Comparison of ENCODE assay signal across 8 mouse cellular contexts in the genomic region with DNA sequence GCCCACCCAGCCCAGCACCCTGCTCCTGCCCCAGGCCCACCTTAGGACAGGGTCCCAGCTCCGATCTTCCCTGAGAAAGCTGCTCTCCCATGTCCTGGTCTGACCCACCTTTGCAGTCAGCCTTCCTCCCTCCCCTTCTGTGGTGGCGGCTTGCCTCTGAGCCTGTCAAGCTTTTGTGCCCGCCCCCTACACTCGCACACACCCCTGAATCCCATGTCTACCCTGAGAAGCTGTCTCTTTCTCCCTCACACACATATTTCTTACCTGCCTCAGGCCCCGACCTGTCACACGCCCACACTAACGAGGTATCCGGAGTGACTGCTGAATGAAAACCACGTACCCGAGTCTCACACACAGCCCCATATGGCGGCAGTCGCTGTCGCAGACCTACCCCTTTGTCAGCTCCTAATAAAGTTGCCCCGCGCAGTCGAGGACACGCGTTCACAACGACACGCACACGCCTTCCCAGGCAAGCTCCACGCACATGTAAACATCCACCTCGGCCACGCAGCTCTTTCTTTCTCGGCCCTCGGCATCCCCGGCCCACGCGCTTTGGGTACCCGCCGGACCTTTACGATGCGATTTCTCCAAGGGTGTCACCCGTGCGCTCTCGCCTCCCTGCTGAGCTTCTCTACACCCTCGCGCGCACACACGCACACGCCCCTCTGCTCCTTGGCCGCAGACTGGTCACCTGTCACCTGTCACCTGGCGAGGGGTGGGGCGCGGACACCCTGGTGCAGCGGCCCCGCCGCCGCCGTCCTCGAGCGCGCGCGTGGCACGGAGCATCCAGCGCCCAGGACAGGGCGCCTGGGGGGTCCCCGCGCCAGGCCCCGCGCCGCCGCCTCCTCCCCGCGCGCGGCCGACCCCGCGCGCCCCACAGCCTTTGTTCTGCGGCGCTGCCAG. TPM values are rescaled to one million over a fixed set of nuclear protein-coding genes. Genes with fewer than 3 reads are reported as not detected.
DNase-seq lines count a peak whose midpoint lies in the region; ATAC-seq and TF ChIP-seq lines count a peak whose summit lies in the region.

No protein-coding gene starts in this region.

- no peaks in the 10 kb centered on the region for H3K9me3 ChIP-seq in kidney, embryonic 15.5 days (replicated peaks)
- no peaks in the 10 kb centered on the region for H3K9me3 ChIP-seq in embryonic facial prominence, embryonic 15.5 days (replicated peaks)
- no peaks in the 10 kb centered on the region for H3K9me3 ChIP-seq in intestine, postnatal 0 days (ENCODE audit: control insufficient read depth)
- no peaks in the 10 kb centered on the region for H3K9me3 ChIP-seq in midbrain, embryonic 11.5 days (ENCODE audit: control insufficient read depth, low read length)

- TF ChIP-seq CTCF in intestine, postnatal 0 days (IDR thresholded peaks at IDR 0.05; ENCODE audit: low read depth), result no peak

- H3K27me3 ChIP-seq in kidney, embryonic 15.5 days, result peaks cover 22% of the 10 kb centered on the region
- no peaks in the 10 kb centered on the region for H3K27me3 ChIP-seq in embryonic facial prominence, embryonic 15.5 days
- H3K27me3 ChIP-seq in intestine, postnatal 0 days (replicated peaks; ENCODE audit: control insufficient read depth, insufficient read depth, low read length), result peaks cover 13% of the 10 kb centered on the region
- peaks cover 4% of the 10 kb centered on the region for H3K27me3 ChIP-seq in midbrain, embryonic 11.5 days (ENCODE audit: control insufficient read depth, insufficient read depth, low read length)

- H3K4me1 ChIP-seq in kidney, embryonic 15.5 days, result peaks cover 19% of the 10 kb centered on the region
- H3K4me1 ChIP-seq in brown adipose tissue, adult 24 weeks (ENCODE audit: control insufficient read depth, insufficient read depth, insufficient read length, low read length), result no peaks in the 10 kb centered on the region; the same call in 1 of the 2 replicates
- peaks cover 43% of the 10 kb centered on the region for H3K4me1 ChIP-seq in embryonic facial prominence, embryonic 15.5 days
- no peaks in the 10 kb centered on the region; the same call in none of the 2 replicates for H3K4me1 ChIP-seq in intestine, postnatal 0 days (replicated peaks; ENCODE audit: control insufficient read depth, insufficient read depth, low read length)
- H3K4me1 ChIP-seq in midbrain, embryonic 11.5 days (ENCODE audit: control insufficient read depth, insufficient read depth, low read length), result peaks cover 11% of the 10 kb centered on the region

- no peak for DNase-seq in kidney, adult 18-20 months
- DNase-seq in midbrain, embryonic 11.5 days (ENCODE audit: low spot score, missing footprints), result peak; percentile 95
- DNase-seq in thymus, postnatal 0 days (ENCODE audit: low spot score), result peak; percentile 29
- DNase-seq in adipocyte (ENCODE audit: low spot score), result no peak

- no peak overlapping the region for H3K27ac ChIP-seq in kidney, embryonic 15.5 days
- H3K27ac ChIP-seq in brown adipose tissue, adult 24 weeks (replicated peaks; ENCODE audit: low read depth, low read length), result no peak overlapping the region
- peak overlapping the region; percentile 51; the same call in 1 of the 2 replicates for H3K27ac ChIP-seq in embryonic facial prominence, embryonic 15.5 days (replicated peaks)
- no peak overlapping the region for H3K27ac ChIP-seq in intestine, postnatal 0 days (ENCODE audit: low read depth, low read length)
- peak overlapping the region; percentile 10 for H3K27ac ChIP-seq in midbrain, embryonic 11.5 days (ENCODE audit: low read depth, low read length)

- peak overlapping the region; percentile 73 for H3K4me3 ChIP-seq in kidney, embryonic 15.5 days (replicated peaks)
- H3K4me3 ChIP-seq in brown adipose tissue, adult 24 weeks (ENCODE audit: insufficient read depth, low read depth, low read length), result peak overlapping the region; percentile 53
- H3K4me3 ChIP-seq in embryonic facial prominence, embryonic 15.5 days (replicated peaks), result peak overlapping the region; percentile 76
- peak overlapping the region; percentile 66 for H3K4me3 ChIP-seq in intestine, postnatal 0 days (ENCODE audit: low read depth, low read length)
- H3K4me3 ChIP-seq in midbrain, embryonic 11.5 days (ENCODE audit: low read depth, low read length), result peak overlapping the region; percentile 62

- H3K36me3 ChIP-seq in kidney, embryonic 15.5 days, result no peaks in the 10 kb centered on the region
- H3K36me3 ChIP-seq in embryonic facial prominence, embryonic 15.5 days, result no peaks in the 10 kb centered on the region
- H3K36me3 ChIP-seq in intestine, postnatal 0 days (ENCODE audit: control insufficient read depth, insufficient read depth), result no peaks in the 10 kb centered on the region
- no peaks in the 10 kb centered on the region for H3K36me3 ChIP-seq in midbrain, embryonic 11.5 days (ENCODE audit: control insufficient read depth, insufficient read depth, low read length)

- 1% methylated on average over 74 of the region's 74 CpGs for WGBS in kidney, embryonic 15.5 days
- WGBS in embryonic facial prominence, embryonic 15.5 days, result 2% methylated on average over 70 of the region's 74 CpGs
- WGBS in intestine, postnatal 0 days, result 2% methylated on average over 69 of the region's 74 CpGs
- WGBS in midbrain, embryonic 11.5 days, result 4% methylated on average over 64 of the region's 74 CpGs

- ATAC-seq in kidney, embryonic 15.5 days (replicated peaks; ENCODE audit: low FRiP score), result peak; percentile 71
- peak; percentile 46 for ATAC-seq in embryonic facial prominence, embryonic 15.5 days (ENCODE audit: insufficient number of reproducible peaks, low FRiP score, low TSS enrichment, low read depth)
- ATAC-seq in intestine, postnatal 0 days, result peak; percentile 58
- ATAC-seq in midbrain, embryonic 11.5 days (ENCODE audit: low FRiP score), result peak; percentile 22

- peak overlapping the region; percentile 99 for H3K4me2 ChIP-seq in kidney, embryonic 15.5 days
- H3K4me2 ChIP-seq in embryonic facial prominence, embryonic 15.5 days (replicated peaks), result peak overlapping the region; percentile 97
- H3K4me2 ChIP-seq in intestine, postnatal 0 days (replicated peaks; ENCODE audit: low read depth), result peak overlapping the region; percentile 95
- peak overlapping the region; percentile 100 for H3K4me2 ChIP-seq in midbrain, embryonic 11.5 days

- H3K9ac ChIP-seq in kidney, embryonic 15.5 days, result peak overlapping the region; percentile 79
- H3K9ac ChIP-seq in embryonic facial prominence, embryonic 15.5 days, result peak overlapping the region; percentile 78
- H3K9ac ChIP-seq in intestine, postnatal 0 days (ENCODE audit: low read depth, low read length), result peak overlapping the region; percentile 66
- H3K9ac ChIP-seq in midbrain, embryonic 11.5 days (ENCODE audit: low read length), result peak overlapping the region; percentile 94

RNA-seq across cellular contexts. Expression of a gene that starts 0.6 kb away (rescaled TPM):
- 43.2 and 55.0 TPM in 2 replicates for polyA plus RNA-seq in kidney, embryonic 15.5 days (2015; fragmentation: Nextera tagmentation; extraction: Ambion mirVana)
- polyA plus RNA-seq in brown adipose tissue, adult 24 weeks (2012; ENCODE audit: insufficient read depth, insufficient read length, missing spikeins), result 1.1 and 1.6 TPM in 2 replicates
- polyA plus RNA-seq in embryonic facial prominence, embryonic 15.5 days (2015; fragmentation: Nextera tagmentation; extraction: Ambion mirVana), result 118 and 126 TPM in 2 replicates
- 36.3 and 39.2 TPM in 2 replicates for polyA plus RNA-seq in intestine, postnatal 0 days (2015; fragmentation: Nextera tagmentation; extraction: Ambion mirVana)
- 118 and 119 TPM in 2 replicates for polyA plus RNA-seq in midbrain, embryonic 11.5 days (2014; fragmentation: Nextera tagmentation; extraction: Ambion mirVana)
- 14.1 and 16.9 TPM in 2 replicates for polyA plus RNA-seq in thymus, postnatal 0 days (2015; fragmentation: Nextera tagmentation; extraction: Ambion mirVana)

RNA-seq across cellular contexts. Expression of a gene that starts 24.4 kb away (rescaled TPM):
- polyA plus RNA-seq in kidney, embryonic 15.5 days (2015; fragmentation: Nextera tagmentation; extraction: Ambion mirVana), result 145 and 158 TPM in 2 replicates
- polyA plus RNA-seq in brown adipose tissue, adult 24 weeks (2012; ENCODE audit: insufficient read depth, insufficient read length, missing spikeins), result 1.7 and 1.8 TPM in 2 replicates
- polyA plus RNA-seq in embryonic facial prominence, embryonic 15.5 days (2015; fragmentation: Nextera tagmentation; extraction: Ambion mirVana), result 101 and 102 TPM in 2 replicates
- polyA plus RNA-seq in intestine, postnatal 0 days (2015; fragmentation: Nextera tagmentation; extraction: Ambion mirVana), result 32.9 and 33.1 TPM in 2 replicates
- polyA plus RNA-seq in midbrain, embryonic 11.5 days (2014; fragmentation: Nextera tagmentation; extraction: Ambion mirVana), result 210 and 212 TPM in 2 replicates
- 138 and 161 TPM in 2 replicates for polyA plus RNA-seq in thymus, postnatal 0 days (2015; fragmentation: Nextera tagmentation; extraction: Ambion mirVana)

RNA-seq across cellular contexts. Expression of a gene that starts 27.8 kb away (rescaled TPM):
- polyA plus RNA-seq in kidney, embryonic 15.5 days (2015; fragmentation: Nextera tagmentation; extraction: Ambion mirVana), result 68.3 and 75.1 TPM in 2 replicates
- 15.5 and 17.5 TPM in 2 replicates for polyA plus RNA-seq in brown adipose tissue, adult 24 weeks (2012; ENCODE audit: insufficient read depth, insufficient read length, missing spikeins)
- polyA plus RNA-seq in embryonic facial prominence, embryonic 15.5 days (2015; fragmentation: Nextera tagmentation; extraction: Ambion mirVana), result 83.7 and 86.5 TPM in 2 replicates
- 81.2 and 81.6 TPM in 2 replicates for polyA plus RNA-seq in intestine, postnatal 0 days (2015; fragmentation: Nextera tagmentation; extraction: Ambion mirVana)
- polyA plus RNA-seq in midbrain, embryonic 11.5 days (2014; fragmentation: Nextera tagmentation; extraction: Ambion mirVana), result 36.9 and 39.6 TPM in 2 replicates
- polyA plus RNA-seq in thymus, postnatal 0 days (2015; fragmentation: Nextera tagmentation; extraction: Ambion mirVana), result 77.0 and 78.8 TPM in 2 replicates

RNA-seq across cellular contexts. Expression of a gene that starts 32.4 kb away (rescaled TPM):
- 32.4 and 35.4 TPM in 2 replicates for polyA plus RNA-seq in kidney, embryonic 15.5 days (2015; fragmentation: Nextera tagmentation; extraction: Ambion mirVana)
- polyA plus RNA-seq in brown adipose tissue, adult 24 weeks (2012; ENCODE audit: insufficient read depth, insufficient read length, missing spikeins), result 8.6 and 12.6 TPM in 2 replicates
- polyA plus RNA-seq in embryonic facial prominence, embryonic 15.5 days (2015; fragmentation: Nextera tagmentation; extraction: Ambion mirVana), result 33.2 and 34.5 TPM in 2 replicates
- 22.7 and 23.9 TPM in 2 replicates for polyA plus RNA-seq in intestine, postnatal 0 days (2015; fragmentation: Nextera tagmentation; extraction: Ambion mirVana)
- polyA plus RNA-seq in midbrain, embryonic 11.5 days (2014; fragmentation: Nextera tagmentation; extraction: Ambion mirVana), result 15.4 and 17.4 TPM in 2 replicates
- polyA plus RNA-seq in thymus, postnatal 0 days (2015; fragmentation: Nextera tagmentation; extraction: Ambion mirVana), result 64.7 and 77.2 TPM in 2 replicates

Comparison
In these comparisons a context has a peak if more than half of its experiments do, and no peak if none do; other contexts are left out.
1. H3K27ac ChIP-seq: peak in embryonic facial prominence, embryonic 15.5 days (single experiment) and midbrain, embryonic 11.5 days (single experiment); none in kidney, embryonic 15.5 days (single experiment), brown adipose tissue, adult 24 weeks (single experiment) and intestine, postnatal 0 days (single experiment).
2. DNase-seq: peak in midbrain, embryonic 11.5 days (single experiment) and thymus, postnatal 0 days (single experiment); none in kidney, adult 18-20 months (single experiment) and adipocyte (single experiment).
3. RNA of a gene that starts 24.4 kb away (polyA plus RNA-seq): 210 to 212 TPM in midbrain, embryonic 11.5 days, 145 to 158 TPM in kidney, embryonic 15.5 days, 138 to 161 TPM in thymus, postnatal 0 days, 101 to 102 TPM in embryonic facial prominence, embryonic 15.5 days and 32.9 to 33.1 TPM in intestine, postnatal 0 days; 1.7 to 1.8 TPM in brown adipose tissue, adult 24 weeks; every median in the first group is over 10 times any median in the second.
4. Peak in every context shown above with its lines, with median percentiles within 50 percentile points of each other: ATAC-seq, H3K4me2 ChIP-seq, H3K4me3 ChIP-seq and H3K9ac ChIP-seq.